Mouse (Mus musculus) embryonic fibroblast, embryonic 13.5 days (primary cell): Measurements from ENCODE around the gene Cfap99. TPM values are rescaled to one million over a fixed set of nuclear protein-coding genes. Genes with fewer than 3 reads are reported as not detected.
A peak's percentile ranks its signal among the peaks of the same experiment; 100 is the strongest.

Experiments
- H3K27ac ChIP-seq: 2 replicates; pipeline ENCODE4 v1.5.1; 2012; ENCODE audit warnings: low read length, control low read depth, inconsistent platforms; ENCODE audit not compliant: insufficient read depth
- H3K4me1 ChIP-seq: 2 replicates; pipeline ENCODE4 v1.6.1; 2011; ENCODE audit warnings: low read length; ENCODE audit not compliant: control insufficient read depth, insufficient read depth
- H3K4me3 ChIP-seq: 2 replicates; pipeline ENCODE4 v1.5.1; 2011; ENCODE audit warnings: mild to moderate bottlenecking, control low read depth, low read length; ENCODE audit not compliant: insufficient read depth
- CTCF ChIP-seq: IDR thresholded peaks from 2 replicates; pipeline ENCODE4 v1.5.1; 2011; ENCODE audit warnings: mild to moderate bottlenecking, control low read depth, low read length, moderate library complexity, borderline replicate concordance; ENCODE audit not compliant: insufficient read depth
- POLR2A ChIP-seq: IDR thresholded peaks from 2 replicates; pipeline ENCODE4 v1.6.1; 2011; ENCODE audit warnings: low read depth, mild to moderate bottlenecking, control low read depth, low read length, moderate library complexity
- polyA plus RNA-seq: library from polyadenylated mRNA; stranded (reverse); fragments of >200 nt; gene quantifications from 2 replicates; pipeline ENCODE4 v1.2.4, GENCODE M21; 2011; ENCODE audit warnings: low read depth; ENCODE audit not compliant: missing spikeins, insufficient read length

Cfap99 gene
- polyA plus RNA-seq, 1 experiment, result not detected

DNA sequence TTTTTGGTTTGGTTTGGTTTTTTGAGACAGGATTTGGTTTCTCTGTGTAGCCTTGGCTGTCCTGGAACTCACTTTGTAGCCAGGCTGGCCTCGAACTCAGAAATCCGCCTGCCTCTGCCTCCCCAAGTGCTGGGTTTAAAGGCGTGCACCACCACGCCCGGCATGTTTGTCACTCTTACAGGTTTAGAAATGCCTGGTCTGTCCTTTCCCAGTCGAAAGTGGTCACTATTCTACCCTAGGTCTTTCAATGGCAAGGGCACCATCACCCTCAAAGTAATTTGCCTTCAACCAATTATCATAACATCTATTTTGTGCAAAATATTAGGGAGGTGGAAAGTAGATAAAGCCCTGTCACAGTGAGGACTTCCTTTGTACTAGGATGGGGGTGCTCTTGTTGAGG, 51.8 kb downstream of the Cfap99 start:
- Histone ChIP-seq H3K4me1 (no peaks in the 10 kb centered on the region; the same call in 1 of the 2 replicates), H3K27ac (no peak overlapping the region), H3K4me3 (no peak overlapping the region)
- TF ChIP-seq POLR2A, result no peak
- TF ChIP-seq CTCF, result no peak

DNA sequence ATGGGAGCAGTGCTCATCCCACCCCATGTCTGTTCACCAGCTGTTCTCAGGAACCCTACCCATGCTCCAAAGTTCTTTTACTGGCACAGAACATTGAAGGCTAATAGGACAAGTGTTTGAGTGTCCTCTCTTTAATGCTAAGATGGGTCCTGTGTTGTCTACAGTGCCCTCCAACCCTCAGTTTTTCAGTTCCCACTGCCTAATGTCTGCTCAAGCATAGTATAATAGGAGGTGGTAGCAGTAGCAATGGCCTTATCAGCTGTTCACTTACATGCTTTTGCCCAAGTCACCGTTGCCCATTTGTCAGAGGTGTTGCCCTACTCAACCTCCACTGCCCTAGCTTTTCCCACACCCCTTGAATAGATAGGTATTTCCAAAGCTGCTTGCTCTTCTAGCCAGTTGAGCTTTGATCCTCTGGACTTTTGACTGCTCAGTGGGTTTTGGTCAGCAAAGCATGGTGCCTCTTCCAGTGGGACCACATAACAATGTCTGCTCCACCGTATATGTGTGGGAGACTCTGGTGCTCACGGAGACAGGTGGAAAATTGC, 63.8 kb downstream of the Cfap99 start:
- Histone ChIP-seq H3K4me3 (no peak overlapping the region), H3K4me1 (no peaks in the 10 kb centered on the region), H3K27ac (no peak overlapping the region)
- TF ChIP-seq POLR2A (no peak), CTCF (no peak)

DNA sequence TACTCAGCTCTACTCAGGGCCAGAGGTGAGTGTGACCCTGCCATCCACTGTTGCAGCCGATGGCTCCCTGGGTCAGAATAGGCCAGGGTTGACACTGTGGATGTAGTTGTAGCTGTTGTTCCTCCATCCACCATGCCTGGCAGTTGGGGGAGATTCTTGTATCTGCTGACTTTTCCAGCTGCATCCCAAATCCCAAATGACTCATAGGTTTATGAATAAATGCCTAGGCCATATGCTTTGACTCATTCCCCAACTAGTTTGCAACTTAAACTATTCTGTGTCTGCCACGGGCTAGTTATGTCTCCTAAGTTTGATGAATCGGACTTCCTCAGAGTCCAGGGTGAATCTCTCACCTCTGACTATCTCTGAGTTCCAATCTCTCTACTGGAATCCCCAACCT, 71.9 kb downstream of the Cfap99 start:
- H3K4me3 ChIP-seq, result no peak overlapping the region
- H3K27ac ChIP-seq, result peak overlapping the region; percentile 68
- H3K4me1 ChIP-seq, result peaks cover 10% of the 10 kb centered on the region
- TF ChIP-seq CTCF, result no peak
- no peak for TF ChIP-seq POLR2A

DNA sequence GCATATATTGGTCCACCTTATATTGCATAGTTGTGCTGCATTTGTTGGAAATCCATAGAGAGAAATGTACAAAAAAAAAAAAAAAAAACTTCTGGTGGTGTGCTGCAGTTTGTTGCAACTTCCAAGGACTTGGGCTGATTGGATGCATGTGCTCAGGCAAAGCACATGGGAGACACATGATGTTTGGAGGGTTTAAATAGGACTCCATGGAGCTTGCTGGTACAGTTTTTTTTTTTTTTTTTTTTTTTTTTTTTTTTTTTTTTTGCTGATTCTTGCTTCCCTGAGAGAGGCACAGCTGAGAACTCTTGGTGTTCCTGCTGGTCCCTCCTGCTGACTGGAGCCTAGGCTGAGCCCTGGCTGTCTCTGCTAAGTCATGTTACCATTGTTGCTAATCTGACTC, 74.7 kb downstream of the Cfap99 start:
- Histone ChIP-seq H3K4me1 (peaks cover 10% of the 10 kb centered on the region), H3K27ac (no peak overlapping the region), H3K4me3 (no peak overlapping the region)
- TF ChIP-seq POLR2A (no peak), CTCF (no peak)

DNA sequence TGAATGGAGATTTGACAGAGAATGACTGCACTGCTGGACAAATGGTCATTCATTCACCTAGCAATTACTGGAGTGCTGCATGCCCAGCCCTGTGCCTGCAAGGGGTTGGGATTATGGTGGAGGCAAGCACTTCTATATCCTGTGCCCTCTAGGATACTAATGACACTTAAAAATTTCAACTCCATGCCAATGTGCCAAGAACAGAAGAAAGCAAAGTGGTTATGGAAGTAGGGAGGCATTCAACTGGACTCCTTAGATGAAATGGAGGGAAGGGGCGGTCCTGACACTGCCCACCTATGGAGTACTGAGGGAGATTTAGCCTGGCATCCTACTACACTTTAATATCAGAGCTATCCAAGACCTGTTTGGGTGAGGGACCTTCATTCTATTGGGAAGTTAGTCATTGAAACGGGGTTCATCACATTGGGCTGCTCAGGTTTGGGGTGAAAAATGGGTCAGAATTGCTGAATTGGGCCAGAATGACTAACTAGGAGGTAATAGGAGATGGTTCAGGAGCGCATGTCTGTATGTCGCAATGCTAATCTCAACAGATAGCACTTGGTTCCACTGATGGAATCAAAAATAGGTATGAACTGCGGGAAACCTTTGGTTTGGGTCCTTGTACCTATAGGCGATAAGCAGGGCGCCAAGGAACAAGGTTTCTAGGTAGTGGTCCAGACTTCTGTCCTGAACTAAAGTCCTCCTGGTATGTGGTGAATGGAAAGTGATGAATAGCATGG, 80.3 kb downstream of the Cfap99 start:
- Histone ChIP-seq H3K4me3 (peak overlapping the region; percentile 59), H3K27ac (peak overlapping the region; percentile 5; the same call in 1 of the 2 replicates), H3K4me1 (0 out of 2 replicates have a peak, but pooled peaks cover 2% of the 10 kb centered on the region)
- TF ChIP-seq CTCF (no peak), POLR2A (no peak)

DNA sequence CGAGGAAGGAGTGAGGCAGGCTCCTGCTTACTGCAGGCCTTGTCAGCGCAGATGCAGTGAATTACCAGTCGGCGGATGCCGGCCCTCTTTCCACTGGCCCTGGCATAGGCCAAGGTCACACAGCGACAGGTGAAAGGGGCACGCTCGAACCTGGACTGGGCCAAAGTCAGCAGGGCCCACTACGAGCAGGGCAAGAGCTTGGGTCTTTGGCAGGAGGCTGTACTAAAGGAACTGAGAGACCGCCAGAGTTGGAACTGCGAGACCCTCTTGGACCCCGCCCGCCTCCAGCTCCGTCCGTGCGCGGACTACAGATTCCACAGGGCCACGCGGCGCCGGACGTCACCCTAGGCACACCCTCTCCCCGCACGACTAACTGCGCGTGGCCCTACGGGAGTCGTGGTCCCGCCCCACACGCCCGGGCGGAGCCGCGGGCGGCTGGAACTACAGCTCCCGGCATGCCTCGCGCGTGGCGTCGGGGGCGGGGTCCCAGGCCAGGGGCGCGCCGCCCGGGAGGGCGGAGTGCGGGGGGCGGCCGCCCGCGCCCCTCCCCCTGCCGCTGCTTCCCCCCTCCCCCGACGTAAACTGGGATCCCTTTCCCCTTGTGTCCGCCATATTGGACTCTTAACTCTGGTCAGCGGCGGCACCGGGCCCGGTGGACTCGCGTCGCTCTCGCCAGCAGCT, 81.1 kb downstream of the Cfap99 start, which contains the start of gene Fam193a:
Gene Fam193a (plus strand): TSS at position 593 of the 681 bp plus-strand sequence.
- H3K27ac ChIP-seq, result peak within 1 kb of the TSS; percentile 5; the same call in 1 of the 2 replicates
- H3K4me3 ChIP-seq, result peak within 1 kb of the TSS; percentile 99
- H3K4me1 ChIP-seq, result 0 out of 2 replicates have a peak, but pooled peaks cover 2% of the 10 kb centered on the region
- peak; percentile 71 for TF ChIP-seq POLR2A
- TF ChIP-seq CTCF, result no peak

DNA sequence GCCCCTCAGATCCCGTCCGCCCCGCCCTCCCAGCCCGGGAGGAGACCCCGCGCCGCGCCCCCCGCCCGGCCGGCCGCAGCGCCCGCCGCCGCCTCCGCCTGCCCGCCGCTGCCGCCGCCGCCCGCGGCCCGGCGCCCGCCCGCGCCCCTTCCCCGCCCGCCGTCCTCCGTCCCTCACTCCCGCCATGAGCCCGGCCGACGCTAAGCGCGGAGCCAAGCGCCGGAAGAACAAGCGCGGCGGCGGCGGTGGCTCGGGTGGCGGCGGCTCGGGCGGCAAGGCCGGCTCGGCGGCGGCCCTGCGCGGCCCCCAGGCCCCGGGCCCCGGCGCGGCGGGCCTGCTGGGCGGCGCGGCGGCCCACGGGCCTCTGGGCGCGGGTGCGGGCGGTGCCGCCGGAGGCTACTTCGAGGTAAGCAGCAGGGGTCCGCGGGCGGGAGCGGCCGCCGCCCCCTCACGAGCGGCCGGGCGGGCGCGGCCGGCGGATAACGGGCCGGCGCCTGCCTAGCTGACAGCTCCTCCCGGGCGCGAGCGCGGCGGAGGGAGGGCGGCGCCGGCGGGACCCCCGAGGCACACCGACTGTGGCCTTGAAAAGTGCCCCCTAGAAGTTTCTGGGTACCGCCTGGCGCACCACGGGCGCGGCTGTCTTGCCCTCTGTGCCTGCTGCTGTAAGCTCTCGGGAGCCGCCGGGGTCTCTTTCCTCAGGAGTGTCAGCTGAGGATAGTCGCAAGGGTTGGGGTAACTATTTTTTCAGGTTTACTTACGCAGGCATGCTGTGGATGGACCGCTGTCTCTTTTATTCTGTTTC, 81.8 kb downstream of the Cfap99 start:
- H3K4me3 ChIP-seq, result peak overlapping the region; percentile 99
- H3K27ac ChIP-seq, result no peak overlapping the region
- 0 out of 2 replicates have a peak, but pooled peaks cover 2% of the 10 kb centered on the region for H3K4me1 ChIP-seq
- no peak for TF ChIP-seq CTCF
- no peak for TF ChIP-seq POLR2A

DNA sequence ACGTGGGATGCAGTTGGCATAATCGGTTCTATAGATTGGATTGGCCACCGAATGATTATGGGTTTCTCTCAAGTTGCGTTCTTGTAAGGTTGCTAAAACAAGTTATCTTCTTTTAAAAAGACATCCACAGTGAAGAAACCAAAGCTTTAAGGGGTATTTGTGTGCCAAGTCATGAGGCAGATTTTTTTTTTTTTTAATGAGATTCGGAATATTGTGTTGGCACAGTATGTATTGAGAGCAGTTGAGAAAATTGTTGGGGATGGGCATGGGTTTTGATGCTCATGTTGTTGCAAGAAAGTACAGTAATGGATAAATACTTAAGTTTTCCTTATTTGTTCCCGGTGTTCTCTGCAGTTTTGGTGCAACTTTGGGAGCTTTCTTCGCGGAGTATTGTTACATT, 82.4 kb downstream of the Cfap99 start:
- no peak overlapping the region for H3K27ac ChIP-seq

DNA sequence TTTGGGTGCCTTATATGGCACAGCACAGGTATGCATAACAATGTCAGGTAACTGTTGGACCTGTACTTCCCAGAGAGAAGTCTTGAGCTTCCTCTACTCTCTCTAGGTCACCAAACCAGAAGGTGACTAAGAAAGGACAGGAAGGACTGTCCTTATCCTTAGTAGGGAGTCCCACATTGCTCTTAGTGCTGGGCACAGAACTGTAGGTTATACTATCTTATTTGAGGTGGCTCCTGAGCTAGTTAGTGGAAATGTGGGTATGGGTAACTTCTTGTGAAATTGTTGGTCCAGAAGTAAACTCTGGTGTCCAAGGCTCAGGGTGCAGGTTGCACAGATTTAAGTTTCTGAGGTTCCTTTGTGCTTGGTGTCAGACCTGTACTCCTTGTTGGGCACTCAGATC, 83.7 kb downstream of the Cfap99 start:
- Histone ChIP-seq H3K4me1 (0 out of 2 replicates have a peak, but pooled peaks cover 2% of the 10 kb centered on the region), H3K4me3 (0 out of 2 replicates have a peak overlapping the region, but pooled peaks have one; percentile 8), H3K27ac (no peak overlapping the region)
- TF ChIP-seq POLR2A (no peak), CTCF (no peak)

More for the DNA sequence above, 82.4 kb downstream of the Cfap99 start:
- Histone ChIP-seq H3K4me3 (peak overlapping the region; percentile 99), H3K4me1 (0 out of 2 replicates have a peak, but pooled peaks cover 2% of the 10 kb centered on the region)
- TF ChIP-seq CTCF (no peak), POLR2A (no peak)
